Mouse (Mus musculus): ENCODE data around the gene Trpm8.

Gene Trpm8

DNA sequence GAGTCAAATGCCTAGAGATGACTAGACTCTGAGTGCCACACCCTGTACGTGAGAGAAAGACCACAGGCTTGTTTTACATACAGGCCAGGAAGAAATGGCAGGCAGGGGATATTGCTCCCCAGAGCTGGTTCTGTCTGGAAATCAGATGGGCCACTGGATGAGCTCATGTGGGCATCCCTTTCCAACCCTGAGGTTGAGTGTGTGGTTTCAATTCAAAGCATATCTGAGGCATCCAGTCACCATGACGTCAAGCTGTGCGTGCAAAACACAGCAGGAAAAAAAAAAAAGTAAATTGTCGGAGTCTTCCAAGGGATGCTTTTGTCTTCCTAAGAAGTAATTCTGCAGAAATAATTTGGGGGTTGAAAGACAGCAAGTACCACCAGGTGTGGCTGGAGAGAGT, 83.6 kb downstream of the Trpm8 start:
- no peak for DNase-seq

DNA sequence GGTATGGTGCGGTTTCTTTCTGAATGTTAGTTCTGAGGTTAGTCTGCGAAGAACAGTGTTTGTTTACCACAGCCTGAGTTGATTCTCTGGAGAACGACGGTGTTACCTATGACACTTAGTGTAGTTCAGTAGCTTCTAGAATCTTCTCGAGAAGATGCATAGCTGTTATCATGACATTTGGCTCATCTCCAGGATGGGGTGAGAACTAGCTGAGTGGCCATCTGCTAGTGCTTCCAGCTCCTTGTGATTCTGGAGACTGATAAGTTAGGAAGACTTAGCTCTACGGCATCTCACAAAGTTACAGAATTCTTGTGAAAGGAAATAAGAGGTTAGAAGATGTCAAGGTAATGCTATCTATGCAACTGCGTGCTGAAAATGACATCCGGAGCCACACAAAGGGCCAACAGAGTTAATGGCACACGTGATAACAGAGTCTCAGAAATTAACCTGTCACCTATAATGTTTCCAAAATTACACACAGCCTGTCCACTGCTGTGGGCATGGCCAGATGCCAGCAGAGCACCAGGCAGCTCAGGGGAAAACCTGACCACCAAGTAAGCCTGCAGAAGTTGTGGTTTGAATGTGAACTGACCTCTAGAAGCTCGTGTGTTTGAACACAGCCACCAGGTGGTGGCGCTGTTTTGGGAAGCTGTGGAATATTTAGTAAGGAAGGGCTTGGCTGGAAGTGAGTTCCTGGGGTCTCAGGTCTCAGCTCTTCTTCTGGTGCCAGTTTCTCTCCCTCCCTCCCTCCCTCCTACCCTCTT, 89.6 kb downstream of the Trpm8 start:
- no peak for DNase-seq

DNA sequence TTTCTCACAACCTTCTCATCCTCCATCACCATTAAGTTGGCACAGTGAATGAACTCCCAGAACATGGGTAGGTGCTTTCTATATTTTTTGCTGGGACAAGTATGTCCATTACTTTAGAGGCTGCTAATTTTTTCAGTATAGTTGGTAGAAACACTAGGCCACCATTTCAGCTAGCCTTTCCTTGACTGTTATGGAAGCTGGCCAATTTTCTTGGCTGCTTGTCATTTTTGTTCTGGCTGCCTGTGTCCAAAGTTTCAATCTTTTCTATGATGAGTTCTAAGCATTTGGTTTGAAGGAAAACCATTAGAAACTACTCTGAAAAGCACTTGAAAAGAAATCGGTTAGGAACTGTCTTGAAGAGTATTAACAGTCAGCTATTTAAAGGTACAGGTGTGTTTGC, 101.0 kb downstream of the Trpm8 start:
- DNase-seq: no peak

DNA sequence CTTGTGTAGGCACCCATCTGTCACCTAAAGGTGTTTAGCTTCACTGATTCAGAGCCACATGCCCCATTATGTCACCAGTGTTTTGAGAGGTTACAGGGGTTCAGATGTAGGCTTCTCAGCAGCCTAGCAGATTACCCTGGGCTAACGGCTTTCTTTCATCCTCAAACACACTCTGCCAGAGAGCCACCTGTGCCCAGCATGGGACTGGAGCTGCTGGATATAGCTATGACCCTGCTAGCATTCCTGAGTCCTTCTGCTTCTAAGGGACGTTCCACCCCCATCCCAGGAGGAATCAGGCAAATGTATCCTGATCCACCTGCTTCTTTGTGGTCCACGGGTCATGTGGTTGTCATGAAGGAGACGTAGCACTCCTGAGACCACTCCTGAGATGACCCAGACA, 114.2 kb downstream of the Trpm8 start:
- no peak for DNase-seq

DNA sequence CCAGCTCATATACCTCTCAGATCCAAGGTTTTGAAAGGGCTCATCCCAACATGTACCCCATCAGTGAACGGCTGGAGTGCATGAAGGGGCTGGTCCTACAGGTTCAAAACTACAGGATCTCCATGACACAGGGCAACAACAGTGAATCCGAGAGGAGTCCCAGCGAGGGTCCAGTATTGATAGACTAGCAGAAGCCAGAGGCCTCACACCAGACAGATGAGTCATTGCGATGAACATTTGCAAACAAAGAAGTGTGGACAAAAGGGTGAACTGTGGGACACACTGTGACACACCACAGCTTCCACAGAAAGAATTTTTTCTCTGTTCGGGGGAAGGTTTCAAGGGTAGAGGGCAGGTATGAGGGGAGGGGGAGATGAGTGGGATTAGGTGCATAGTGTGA, 115.9 kb downstream of the Trpm8 start:
- DNase-seq: no peak

DNA sequence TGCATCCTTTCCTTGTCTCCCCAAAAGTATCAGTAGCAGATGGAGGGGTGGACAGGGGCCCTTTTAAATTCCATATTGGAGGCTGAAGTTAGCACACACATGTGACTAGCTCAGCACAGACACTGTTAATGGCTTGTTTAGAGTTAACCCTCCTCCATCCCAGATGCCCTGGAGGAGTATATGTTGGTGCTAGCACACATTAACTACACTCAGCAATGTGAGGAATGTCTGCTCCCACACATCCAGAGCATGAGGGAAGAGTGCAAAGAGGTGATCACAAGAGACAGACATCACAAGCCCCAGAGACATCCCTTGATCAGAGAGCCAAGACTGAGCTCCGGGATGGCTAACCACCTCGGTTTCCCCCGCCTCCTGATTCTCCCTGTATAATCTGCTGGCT, 125.9 kb downstream of the Trpm8 start:
- no peak for DNase-seq

DNA sequence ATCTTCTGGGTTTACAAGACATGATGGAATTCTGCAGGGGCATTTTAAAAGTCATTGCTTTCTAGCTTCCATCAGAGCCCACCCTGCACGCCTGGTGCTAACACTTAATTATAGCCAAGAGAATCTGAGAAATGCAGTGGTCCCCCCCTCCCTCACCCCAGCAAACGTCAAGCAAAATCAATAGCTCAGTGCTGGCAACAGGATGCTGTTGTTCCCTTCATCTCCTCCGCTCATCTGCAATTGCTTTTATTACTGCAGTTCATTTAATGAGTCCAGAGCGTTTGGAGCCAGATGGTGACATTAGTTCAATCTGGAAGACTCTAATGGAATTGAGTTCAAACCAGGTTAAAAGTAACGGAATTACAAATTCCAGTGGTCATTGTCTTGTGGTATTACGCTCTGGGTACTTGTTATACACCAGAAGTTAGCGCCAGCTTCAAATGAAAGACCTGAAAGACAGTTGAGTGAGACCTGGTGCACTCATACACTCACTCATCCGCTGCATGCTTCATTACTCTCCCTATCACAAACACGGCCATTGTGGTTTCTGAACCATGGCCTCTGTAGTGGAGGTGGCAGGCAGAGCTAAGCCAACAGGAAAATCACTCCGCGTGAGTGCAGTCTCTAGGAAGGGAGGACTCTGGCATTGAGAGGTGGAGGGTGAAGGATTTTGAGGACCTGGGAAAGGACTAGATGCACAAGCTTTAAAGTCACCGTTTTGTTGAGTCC, 128.8 kb downstream of the Trpm8 start:
- DNase-seq: no peak

DNA sequence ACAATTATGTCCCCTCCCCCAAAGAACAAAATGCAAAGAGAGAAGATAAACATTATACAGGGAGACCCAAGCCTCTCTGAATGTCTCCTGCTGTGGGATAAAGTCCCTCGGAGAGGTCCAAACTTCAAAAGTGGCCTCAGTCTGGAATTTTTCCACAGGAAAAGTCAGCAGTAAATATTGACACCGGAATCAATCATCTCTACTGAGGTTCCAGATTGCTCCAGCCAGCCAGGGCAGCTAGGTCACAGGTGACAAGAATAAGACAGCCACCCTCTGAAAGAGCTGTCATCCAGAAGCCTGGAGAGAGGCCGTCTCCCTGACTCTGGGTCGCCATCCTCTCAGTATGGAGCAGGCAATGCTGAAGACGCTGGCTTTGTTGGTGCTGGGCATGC, 129.3 kb downstream of the Trpm8 start, which contains the start of gene Spp2:
Gene Spp2 (plus strand): TSS at position 155 of the 392 bp plus-strand sequence.
- no peak for DNase-seq

DNA sequence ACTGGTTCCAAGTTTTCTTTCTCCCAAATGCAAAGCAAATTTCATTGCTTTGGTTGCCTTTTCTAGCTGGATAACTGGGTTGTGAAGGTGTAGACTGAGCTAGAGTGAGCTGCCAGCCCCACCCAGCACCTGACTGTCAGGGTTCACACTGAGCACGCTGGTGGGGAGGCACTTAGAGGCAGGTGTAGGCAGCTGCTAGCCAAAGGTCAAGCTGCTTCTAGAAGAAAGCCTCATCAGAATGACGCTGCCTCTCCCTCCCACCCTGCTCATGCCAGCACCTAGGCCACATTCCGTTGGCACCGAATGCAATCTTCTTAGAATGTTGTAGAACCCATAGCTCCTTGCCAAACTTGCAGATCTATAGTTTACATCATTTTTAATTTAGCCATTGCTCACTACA, 130.9 kb downstream of the Trpm8 start:
- no peak for DNase-seq

DNA sequence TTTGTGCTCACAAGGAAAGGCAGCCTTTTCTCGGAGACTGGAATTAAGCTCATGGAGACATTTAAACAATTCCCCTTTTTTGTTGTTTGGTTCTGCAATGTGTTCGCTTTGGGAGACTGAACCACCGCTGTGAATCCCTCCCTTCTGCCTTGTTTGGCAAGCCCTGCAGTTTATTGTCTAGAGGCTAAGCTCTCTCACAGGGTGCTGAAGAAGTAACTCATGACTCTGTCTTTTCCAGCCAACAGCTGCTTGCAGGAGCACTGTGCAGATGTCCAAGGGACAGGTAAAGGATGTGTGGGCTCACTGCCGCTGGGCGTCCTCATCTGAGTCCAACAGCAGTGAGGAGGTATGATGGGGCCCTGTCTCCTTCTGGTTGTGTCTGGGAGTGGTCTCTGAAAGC, 134.6 kb downstream of the Trpm8 start:
- DNase-seq: no peak

DNA sequence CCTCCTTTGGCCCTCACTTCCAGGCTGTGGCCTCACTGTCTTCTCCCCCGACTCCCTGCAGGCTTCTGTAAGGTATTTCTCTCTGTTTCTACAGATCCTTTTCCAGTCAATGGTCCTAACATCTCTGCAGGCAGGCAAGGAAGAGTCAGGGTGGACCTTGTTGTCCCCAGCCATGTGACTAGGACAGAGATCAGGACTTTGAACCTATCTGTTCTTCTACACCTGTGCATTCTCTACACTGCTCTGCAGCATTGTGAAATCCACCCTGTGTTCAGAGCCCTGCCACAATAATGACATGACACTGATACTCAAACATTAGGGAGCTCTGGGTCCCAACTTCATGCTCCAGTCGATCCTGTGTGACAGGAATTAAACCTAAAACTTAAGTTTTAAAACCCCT, 141.5 kb downstream of the Trpm8 start:
- no peak for DNase-seq

DNA sequence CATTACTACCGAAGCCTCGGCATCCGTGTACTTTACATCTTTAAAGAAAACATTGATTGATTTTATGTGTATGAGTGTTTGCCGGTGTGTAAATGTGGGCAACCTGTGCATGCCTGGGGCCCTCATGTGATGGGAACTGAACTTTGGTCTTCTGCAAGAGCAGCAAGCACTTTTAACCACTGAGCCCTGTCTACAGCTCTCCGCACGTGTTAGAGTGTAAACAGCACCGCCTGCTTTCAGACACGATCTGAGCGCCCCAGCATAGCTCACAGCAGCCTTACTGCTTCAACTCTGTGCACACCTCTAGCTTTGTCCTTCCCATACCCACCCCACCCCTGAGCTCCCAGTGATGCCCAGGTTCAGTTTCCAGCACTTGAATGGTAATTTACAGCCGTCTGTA, 144.6 kb downstream of the Trpm8 start:
- no peak for DNase-seq

DNA sequence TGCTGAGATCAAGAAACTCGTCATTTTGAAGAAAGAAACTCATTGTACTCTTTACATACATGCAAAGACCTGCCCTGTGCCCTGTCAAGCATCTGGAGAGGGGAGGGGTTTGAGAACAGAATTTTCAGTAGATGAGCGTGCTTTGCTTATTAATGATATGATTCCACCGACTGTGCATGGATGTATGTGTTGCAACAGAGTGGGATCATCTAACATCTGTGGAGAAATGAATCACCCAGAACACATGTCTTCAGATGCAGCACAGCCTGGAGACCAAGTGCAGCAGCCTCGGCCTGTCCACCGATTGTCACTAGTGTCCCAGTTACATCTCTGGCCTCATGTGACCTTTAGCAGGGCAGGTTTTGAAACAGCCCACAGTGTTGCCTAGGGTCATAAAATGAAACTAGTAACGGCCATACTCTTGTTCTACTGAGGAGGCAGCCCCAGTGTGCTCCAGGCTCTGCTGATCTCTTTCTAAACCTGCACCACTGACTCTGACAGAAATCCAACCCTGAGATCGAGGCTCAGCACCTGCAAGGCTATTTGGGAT, 145.5 kb downstream of the Trpm8 start:
- DNase-seq: no peak

DNA sequence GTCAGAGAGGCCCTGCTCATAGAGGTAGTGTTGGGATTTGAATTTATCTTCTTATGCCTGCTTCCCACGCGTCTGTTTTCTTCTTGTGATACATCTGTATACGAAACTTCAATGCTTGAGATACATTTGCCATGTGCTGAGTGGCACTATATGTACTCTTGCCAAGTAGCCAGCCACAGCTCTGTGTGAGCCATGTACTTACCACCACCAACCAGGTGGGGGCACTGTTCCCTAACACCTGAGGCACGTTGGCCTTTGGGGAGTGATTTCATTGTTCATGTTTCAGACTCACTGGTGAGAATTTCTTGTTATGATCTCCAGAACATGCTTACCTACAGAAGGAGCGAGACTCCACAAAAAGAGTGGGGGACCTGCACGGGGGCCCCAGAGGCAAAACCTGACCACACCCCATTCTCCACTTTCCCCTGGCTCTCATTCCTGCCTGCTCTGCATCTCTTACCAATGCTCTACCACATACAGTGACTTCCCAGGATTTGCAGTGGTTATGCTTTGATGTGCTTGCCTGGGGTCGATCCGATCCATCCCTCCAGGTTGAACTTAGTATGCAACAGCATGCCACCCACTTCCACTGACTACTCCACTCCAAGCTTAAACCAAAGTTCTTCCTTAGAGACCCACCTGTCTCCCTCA, 147.3 kb downstream of the Trpm8 start:
- peak; percentile 37 to 71 for DNase-seq

DNA sequence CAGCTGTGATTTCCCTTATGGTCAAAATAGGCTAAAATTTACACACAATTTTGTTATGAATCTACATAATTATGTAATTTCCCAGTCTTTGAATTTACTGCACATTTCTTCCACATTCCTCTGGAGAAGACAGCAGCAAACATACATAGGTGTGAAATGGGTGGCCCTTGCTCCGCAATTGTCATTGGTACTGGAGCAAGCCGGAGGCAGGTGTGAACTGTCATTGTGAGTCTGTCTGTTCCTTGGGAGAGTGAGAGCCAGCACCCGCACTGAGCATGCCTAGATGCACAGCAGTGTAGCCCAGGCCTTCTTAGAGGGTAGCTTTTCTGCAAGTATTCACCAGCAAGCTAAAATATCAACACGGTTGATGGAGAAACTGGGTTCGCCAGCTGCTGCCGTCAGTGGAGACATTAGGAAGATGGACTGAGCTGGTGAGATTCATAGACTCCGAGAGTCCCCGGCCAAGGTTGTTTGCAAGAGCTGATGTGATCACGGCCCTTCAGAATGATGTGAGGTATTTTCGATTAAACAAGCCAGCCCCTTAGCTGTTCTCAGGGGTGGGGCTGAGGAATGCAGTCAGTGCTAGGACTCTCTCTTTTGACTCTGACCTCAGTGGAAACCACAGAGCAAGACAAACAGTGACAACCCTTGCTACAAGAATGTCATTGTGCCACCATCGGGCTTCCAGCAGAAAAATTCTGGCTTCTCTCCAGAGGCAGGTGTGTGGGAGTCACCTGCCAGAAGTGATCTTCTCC, 150.7 kb downstream of the Trpm8 start:
- DNase-seq: no peak

DNA sequence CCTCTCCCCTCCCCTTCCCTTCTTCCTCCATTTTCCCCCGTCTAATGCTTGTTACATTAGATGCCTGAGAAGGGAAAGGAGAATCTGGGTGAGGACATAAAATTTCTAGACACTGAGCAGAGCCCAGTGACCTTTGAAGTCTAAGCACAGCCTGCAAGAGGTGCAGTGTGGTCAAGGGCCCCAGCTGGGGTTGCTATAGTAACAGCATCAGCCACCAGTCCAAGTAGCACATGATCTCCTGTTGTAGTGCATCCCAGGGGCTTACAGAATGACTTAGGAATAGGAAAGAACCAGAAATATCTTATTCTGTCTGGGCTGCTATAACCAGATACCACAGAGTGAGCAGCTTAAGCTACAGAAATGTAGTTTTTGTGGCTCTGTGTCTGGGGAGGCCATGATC, 152.0 kb downstream of the Trpm8 start:
- no peak for DNase-seq

DNA sequence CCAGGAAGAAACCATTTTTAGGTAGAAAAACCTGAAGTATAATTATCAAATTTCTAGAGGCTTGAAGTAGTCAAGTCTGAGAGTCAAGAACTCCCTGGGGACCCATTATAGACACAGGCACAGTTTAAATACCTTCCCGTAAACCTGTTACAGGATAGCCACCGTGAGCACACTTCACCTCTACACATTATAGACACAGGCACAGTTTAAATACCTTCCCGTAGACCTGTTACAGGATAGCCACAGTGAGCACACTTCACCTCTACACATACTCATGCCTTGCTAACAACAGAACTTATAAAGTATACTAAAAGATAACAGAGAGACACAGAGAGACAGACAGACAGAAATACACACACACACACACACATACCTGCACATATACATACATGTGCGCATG, 153.8 kb downstream of the Trpm8 start:
- no peak for DNase-seq

DNA sequence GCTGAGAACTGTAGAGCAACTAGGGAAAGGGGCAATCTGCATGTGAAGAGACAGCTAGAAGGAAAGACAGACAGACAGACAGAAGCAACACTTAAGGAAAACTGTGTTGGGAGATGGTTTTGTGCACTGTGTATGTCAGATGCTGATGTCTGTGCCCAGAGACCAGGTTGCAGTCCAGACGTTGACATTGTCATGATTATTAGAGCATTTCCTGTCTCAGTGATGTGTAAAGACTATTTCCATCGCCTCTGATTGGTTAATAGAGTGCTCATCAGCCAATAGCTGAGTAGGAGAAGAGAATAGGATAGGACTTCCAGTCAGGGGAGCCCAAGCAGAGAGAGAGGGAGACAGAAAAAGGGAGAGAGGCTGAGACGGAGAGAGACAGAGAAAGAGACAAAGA, 155.1 kb downstream of the Trpm8 start:
- DNase-seq: no peak

DNA sequence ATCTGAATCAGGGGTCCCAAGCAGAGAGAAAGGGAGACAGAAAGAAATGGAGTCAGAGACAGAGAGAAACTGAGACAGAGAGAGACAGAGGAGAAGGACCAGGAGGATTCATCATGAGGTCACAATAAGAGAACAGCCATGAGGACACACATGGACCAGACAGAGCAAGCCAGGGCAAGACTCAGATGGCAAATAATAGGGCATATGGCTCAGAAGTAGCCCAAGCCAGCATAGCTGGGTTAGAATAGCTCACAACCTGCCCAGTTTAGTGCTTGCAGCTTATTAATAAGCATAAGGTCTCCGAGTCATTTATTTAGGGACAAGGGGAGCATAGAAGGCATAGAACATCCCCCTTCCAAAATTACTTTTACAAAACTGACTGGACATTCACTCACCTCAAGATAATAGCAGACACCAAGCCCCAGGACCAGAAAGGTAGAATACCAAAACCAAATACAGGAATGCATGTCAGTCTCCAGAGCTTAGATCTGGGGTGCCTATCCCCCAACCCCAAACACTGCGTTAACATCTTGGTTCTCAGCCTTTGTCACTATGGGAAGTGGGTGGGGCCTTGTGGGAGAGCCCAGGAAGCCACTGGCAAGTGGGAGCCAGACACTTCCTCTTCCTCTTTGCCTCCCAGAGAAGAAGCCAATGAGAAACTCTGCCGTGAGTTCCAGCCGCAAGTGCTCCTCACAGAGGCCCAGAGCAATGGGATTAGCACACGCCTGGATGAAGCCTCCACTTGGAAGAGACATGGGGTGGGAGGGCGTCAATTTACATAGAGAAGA, 155.8 kb downstream of the Trpm8 start:
- DNase-seq: no peak

DNA sequence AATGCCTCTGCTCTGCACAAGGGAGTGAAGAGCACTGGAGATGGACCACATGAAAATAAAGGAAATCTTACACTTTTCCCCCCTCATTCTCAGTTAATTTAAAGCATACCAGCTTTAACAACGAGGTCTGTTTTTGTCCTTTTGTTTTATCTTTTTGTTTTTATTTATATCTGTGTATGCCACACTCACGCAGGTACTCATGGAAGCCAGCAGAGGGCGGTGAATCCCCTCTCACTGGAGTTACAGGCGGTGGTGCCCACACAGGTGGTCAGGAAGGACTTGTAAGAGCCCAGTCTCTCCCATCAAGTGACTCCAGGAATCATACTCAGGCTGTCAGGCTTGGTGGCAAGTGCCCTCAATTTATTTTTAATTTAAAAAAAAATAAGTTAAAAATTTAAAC, 156.6 kb downstream of the Trpm8 start:
- no peak for DNase-seq

DNA sequence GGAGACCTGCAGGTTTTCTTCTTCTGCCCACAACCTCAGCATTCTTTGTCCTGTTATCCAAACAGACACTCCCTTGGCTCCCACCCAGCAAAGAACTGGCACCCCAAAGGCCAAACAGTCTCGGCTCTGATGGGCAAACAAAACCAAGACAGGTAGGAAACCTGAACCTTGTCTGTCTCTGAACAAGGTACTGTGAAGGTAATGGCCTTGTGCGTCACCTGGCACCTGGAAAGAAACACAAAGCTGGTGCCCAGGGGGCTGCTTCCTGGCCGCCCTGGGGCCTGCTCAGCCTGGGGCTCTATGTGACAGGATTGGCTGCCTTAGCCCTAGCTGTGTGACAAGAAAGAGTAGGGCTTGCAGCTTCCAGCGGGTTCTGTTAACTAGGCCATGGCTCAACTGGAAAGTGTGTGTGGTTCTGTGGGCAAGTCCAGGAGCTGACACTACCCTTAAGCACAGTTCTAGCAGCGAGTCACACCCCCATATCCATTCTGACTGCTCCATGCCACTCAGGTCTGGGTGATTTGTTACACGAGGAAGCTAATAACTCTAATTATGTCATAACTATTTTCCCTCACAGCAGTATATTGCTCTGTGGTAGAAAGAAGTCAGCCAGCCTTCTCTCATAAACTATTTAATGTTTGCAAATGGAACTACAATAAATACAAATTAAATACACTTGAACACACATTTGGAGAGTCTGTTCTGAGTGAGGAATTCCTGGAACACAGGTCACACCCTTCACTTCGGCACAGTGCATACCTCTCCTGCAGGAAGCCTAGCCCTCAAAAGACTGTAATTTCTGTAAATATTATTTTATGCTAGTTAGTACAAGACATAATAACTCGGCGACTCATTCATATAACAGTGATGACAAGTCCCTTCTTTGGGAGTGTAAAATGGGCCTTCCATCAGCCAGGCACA, 160.0 kb downstream of the Trpm8 start:
- no peak for DNase-seq
